Mouse (Mus musculus) C2C12 (cell line): ENCODE measurements around the gene Gm28827. TPM values are rescaled to one million over a fixed set of nuclear protein-coding genes. Genes with fewer than 3 reads are reported as not detected.
"Not testable (repeated sequence)": the region's sequence is repeated elsewhere in the genome, so short reads cannot be mapped to it uniquely, and the experiment has no call there.

Experiments used
- H3K27me3 ChIP-seq: one replicate; pipeline ENCODE4 v1.6.1; 2011; ENCODE audit not compliant: control insufficient read depth, insufficient read depth, insufficient read length
- H3K36me3 ChIP-seq: one replicate; pipeline ENCODE4 v1.6.1; 2011; ENCODE audit not compliant: control insufficient read depth, insufficient read depth
- H3K4me3 ChIP-seq: one replicate; pipeline ENCODE4 v1.5.1; 2011; ENCODE audit warnings: mild to moderate bottlenecking, control low read depth; ENCODE audit not compliant: poor library complexity, insufficient read depth, severe bottlenecking
- H3K79me2 ChIP-seq: one replicate; pipeline ENCODE4 v1.6.1; 2011; ENCODE audit not compliant: control insufficient read depth, insufficient read depth
- H3K79me3 ChIP-seq: one replicate; pipeline ENCODE4 v1.6.1; 2011; ENCODE audit warnings: low read depth, control low read depth
- H3ac ChIP-seq: one replicate; pipeline ENCODE3; 2011; ENCODE audit warnings: low read depth; ENCODE audit not compliant: control insufficient read depth, insufficient read length
- long read RNA-seq, 2 experiments: library from polyadenylated mRNA; unstranded; transcript quantifications; one replicate each; pipeline ENCODE4 v2.0.0; 2019 to 2020
- polyA plus RNA-seq: library from polyadenylated mRNA; unstranded; fragments of >200 nt; fragmentation: generic; extraction: Trizol; gene quantifications from one replicate; pipeline ENCODE4 v1.2.1, GENCODE M21; 2012; ENCODE audit warnings: missing spikeins

The Gm28827 gene
- not detected for polyA plus RNA-seq
- long read RNA-seq, experiment 1: 0 reads
- long read RNA-seq, experiment 2: 0 reads

DNA sequence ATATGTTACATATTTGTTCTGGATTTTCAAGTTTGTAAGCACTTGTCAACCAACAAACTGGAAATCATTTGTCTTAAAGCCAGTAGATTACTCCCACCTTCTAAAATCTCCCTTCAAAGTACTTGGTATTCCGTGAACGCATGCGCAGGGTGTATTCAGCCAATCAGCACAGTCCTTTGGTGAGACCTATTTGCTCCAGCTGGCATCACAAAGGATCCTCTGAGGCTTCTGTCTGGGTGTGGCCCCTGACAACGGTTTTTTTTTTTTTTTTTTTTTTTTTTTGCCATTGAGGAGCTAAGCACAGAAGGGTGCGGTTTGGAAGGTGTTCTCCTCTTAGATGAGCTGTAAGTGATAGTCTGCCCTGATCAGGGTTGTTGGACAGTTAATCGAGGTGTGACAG is at the start of gene Gm28827:
Gm28827 (plus strand) TSS at position 301 of the 400 bp plus-strand sequence.
- H3ac ChIP-seq, H3K79me3 ChIP-seq, H3K36me3 ChIP-seq, H3K27me3 ChIP-seq, H3K4me3 ChIP-seq, H3K79me2 ChIP-seq: not testable (repeated sequence)
